Mouse (Mus musculus): ENCODE results near the gene Grip1.

Gene Grip1

DNA sequence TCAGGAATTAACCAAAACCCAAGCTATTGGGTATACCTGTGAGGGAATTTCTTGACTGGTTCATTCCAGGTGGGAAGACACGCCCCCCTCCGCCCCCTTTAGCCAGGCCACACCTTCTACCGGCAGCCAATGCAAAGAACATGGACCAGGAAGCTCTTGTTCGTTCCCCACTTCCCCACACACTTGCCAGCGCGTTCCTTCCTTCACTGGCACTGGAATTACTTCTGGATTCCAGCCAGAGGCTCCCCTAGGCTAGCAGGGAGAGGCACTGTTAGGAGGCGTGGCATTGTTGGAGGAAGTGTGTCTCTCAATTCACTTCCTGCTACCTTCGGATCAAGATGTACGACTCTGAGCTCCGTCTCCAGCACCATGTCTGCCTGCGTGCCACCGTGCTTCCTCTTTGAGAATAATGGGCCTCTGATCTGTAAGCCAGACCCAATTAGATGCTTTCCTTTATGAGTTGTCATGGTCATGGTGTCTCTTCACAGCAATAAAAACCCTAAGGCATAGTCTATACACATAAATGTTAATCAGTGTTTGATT lies 682.5 kb downstream of the Grip1 start:
- no peak for DNase-seq (ENCODE audit: low spot score in 2 of 2)
